Mouse (Mus musculus) limb, embryonic 10.5 days (tissue): Measurements from ENCODE around the gene Nfe2l1. TPM values are rescaled to one million over a fixed set of nuclear protein-coding genes. Genes with fewer than 3 reads are reported as not detected.

Experiments used
- DNase-seq: peaks from one replicate; pipeline ENCODE4 v3.0.0-alpha.2; 2017; ENCODE audit warnings: low spot score
- H3K27ac ChIP-seq: fragments of 300-500 bp; sonication (generic); 2 replicates; pipeline ENCODE4 v1.5.1; 2016; ENCODE audit warnings: mild to moderate bottlenecking
- H3K27me3 ChIP-seq: fragments of 300-500 bp; sonication (generic); 2 replicates; pipeline ENCODE4 v1.6.1; 2016; ENCODE audit warnings: low read depth, mild to moderate bottlenecking; ENCODE audit not compliant: poor library complexity, severe bottlenecking
- H3K36me3 ChIP-seq: fragments of 300-500 bp; sonication (generic); 2 replicates; pipeline ENCODE4 v1.6.1; 2016; ENCODE audit warnings: mild to moderate bottlenecking, moderate library complexity
- H3K4me1 ChIP-seq: fragments of 300-500 bp; sonication (generic); 2 replicates; pipeline ENCODE4 v1.6.1; 2016
- H3K4me3 ChIP-seq: fragments of 300-500 bp; sonication (generic); 2 replicates; pipeline ENCODE4 v1.5.1; 2016; ENCODE audit warnings: mild to moderate bottlenecking, moderate library complexity
- H3K9me3 ChIP-seq: fragments of 300-500 bp; sonication (generic); replicated peaks from 2 replicates; pipeline ENCODE4 v1.6.1; 2016; ENCODE audit warnings: mild to moderate bottlenecking
- WGBS: fragments of 180-500 bp; shearing (Covaris S2); methylation state at CpG from one replicate; pipeline ENCODE4 v1.1.7; 2016; 5-methylcytosine and 5-hydroxymethylcytosine counted together
- polyA plus RNA-seq: library from polyadenylated mRNA; unstranded; fragments of >200 nt; fragmentation: Nextera tagmentation; extraction: Ambion mirVana; gene quantifications from 2 replicates; pipeline ENCODE4 v1.2.1, GENCODE M21; 2016

Nfe2l1 gene
- polyA plus RNA-seq, 1 experiment from 2014 or later = 69.3 TPM

DNA sequence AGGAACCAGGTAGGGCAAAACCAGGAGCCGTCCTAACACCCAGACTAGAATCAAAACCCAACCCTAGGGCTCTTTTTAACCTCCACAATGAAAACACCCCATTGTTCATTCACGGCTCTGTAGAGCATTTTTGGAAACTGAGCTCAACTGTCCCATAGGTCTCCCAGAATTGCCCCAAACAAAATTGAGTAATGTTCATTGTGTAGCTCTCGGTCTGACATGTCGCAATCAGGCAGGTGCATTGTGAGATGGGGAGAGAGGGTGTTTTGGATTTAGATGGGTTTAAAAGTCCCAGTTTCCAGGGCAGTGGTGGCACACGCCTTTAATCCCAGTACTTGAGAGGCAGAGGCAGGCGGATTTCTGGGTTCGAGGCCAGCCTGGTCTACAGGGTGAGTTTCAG, 9.7 kb upstream of the Nfe2l1 start:
- no peaks in the 10 kb centered on the region for H3K36me3 ChIP-seq
- DNase-seq = no peak
- H3K9me3 ChIP-seq = no peaks in the 10 kb centered on the region
- no peak overlapping the region for H3K4me3 ChIP-seq
- no peaks in the 10 kb centered on the region for H3K27me3 ChIP-seq
- H3K27ac ChIP-seq = no peak overlapping the region
- H3K4me1 ChIP-seq = peaks cover 8% of the 10 kb centered on the region; the same call in 1 of the 2 replicates
- WGBS = 88% methylated on average over 7 of the region's 7 CpGs

DNA sequence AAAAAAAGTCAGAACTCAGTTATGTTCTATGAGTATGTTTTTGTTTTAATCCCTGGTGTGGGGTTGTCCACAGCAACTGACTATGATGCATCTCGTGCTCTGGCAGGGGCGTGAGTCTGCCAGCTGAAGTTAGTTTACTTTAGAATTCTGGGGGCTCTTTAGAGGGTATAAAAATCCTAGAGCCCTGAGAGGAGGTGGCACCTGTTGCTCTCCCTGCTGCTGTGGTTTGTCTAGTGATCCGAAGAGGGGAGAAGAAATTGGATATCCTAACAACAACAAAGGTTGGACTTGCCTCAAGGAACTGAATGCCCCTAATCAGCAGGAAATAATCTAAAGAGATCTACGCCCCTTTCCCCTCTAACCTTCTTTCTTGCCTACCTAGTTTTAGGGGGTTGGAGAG, 8.6 kb upstream of the Nfe2l1 start:
- H3K27me3 ChIP-seq = no peaks in the 10 kb centered on the region
- H3K4me1 ChIP-seq = peaks cover 8% of the 10 kb centered on the region; the same call in 1 of the 2 replicates
- 69% methylated on average over 4 of the region's 4 CpGs for WGBS
- no peaks in the 10 kb centered on the region for H3K36me3 ChIP-seq
- H3K9me3 ChIP-seq = no peaks in the 10 kb centered on the region
- no peak for DNase-seq
- no peak overlapping the region for H3K4me3 ChIP-seq
- no peak overlapping the region for H3K27ac ChIP-seq

- Histone ChIP-seq H3K4me3 (no peak overlapping the region), H3K27me3 (no peaks in the 10 kb centered on the region), H3K4me1 (peaks cover 8% of the 10 kb centered on the region; the same call in 1 of the 2 replicates), H3K36me3 (no peaks in the 10 kb centered on the region), H3K27ac (no peak overlapping the region), H3K9me3 (no peaks in the 10 kb centered on the region)
- WGBS = 29% methylated on average over 9 of the region's 9 CpGs
- DNase-seq = no peak
Observed at GRCm38 (mm10) chr11:96837298-96837697, 7.5 kb upstream of the Nfe2l1 start.

DNA sequence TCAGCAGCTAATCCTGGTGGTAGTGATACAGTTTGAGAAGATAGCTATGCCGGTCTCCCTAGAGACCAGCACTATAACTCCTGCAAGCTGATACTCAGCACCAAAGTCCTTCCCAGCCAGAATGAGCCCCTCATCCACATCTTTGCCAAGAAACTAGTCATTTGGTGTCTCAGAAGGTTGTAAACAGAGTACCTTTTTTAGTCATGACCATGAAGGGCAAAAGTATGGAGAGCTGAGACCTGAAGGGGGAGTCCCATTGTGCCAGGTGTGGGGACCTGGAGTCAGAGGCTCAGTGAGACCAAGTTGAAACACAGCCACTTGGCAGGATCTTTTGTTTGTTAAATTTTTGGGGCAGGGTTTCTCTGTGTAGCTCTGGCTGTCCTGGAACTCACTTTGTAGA, 4.4 kb upstream of the Nfe2l1 start:
- Histone ChIP-seq H3K9me3 (no peaks in the 10 kb centered on the region), H3K4me3 (no peak overlapping the region), H3K36me3 (no peaks in the 10 kb centered on the region), H3K4me1 (peaks cover 8% of the 10 kb centered on the region), H3K27ac (no peak overlapping the region), H3K27me3 (no peaks in the 10 kb centered on the region)
- DNase-seq = no peak
- WGBS = 88% methylated on average over 1 of the region's 1 CpGs

GRCm38 (mm10) chr11:96832973-96833372, 3.2 kb upstream of the Nfe2l1 start:
- no peaks in the 10 kb centered on the region for H3K27me3 ChIP-seq
- H3K4me3 ChIP-seq = no peak overlapping the region
- WGBS = 62% methylated on average over 2 of the region's 2 CpGs
- H3K36me3 ChIP-seq = peaks cover 3% of the 10 kb centered on the region; the same call in 1 of the 2 replicates
- no peak for DNase-seq
- H3K27ac ChIP-seq = no peak overlapping the region
- peaks cover 20% of the 10 kb centered on the region for H3K4me1 ChIP-seq
- no peaks in the 10 kb centered on the region for H3K9me3 ChIP-seq

DNA sequence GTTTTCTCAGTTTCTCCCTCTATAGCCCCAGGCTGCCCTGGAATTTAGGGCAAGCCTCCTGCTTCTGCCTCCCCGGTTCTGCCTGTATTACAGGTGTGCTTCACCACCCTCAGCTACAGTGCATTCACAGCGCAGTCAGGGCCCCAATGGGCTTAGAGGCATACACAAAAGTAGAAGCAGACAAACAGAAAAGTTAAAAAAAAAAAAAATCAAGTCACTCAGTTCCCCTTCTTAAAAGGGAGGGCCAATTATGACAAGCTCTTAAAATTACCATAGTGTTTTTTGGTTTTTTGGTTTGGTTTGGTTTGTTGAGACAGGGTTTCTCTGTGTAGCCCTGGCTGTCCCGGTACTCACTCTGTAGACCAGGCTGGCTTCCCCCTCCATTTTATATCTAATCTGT, 2.8 kb upstream of the Nfe2l1 start:
- Histone ChIP-seq H3K4me3 (no peak overlapping the region), H3K27me3 (no peaks in the 10 kb centered on the region), H3K36me3 (peaks cover 7% of the 10 kb centered on the region), H3K27ac (no peak overlapping the region), H3K9me3 (no peaks in the 10 kb centered on the region), H3K4me1 (peaks cover 24% of the 10 kb centered on the region)
- 93% methylated on average over 3 of the region's 3 CpGs for WGBS
- no peak for DNase-seq

DNA sequence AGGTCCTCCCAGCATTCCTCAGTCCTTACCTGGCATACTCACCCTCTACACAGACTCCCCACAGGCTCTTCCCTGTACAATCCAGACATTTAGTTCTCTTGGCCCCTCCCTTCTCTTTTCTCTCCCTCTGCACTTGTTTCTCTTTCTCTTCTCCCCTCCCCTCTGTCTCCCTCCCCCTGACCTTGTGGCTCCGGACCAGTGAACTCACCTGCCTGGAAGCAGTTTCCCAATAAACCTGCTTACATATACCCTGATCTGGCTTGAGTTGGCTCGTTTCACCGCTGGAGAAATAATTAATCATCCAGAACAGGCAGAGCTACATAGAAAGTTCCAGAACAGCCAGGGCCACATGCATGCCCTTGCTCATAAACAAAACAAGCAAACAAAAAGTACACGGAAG, 1.7 kb upstream of the Nfe2l1 start:
- Histone ChIP-seq H3K4me1 (peaks cover 31% of the 10 kb centered on the region), H3K27ac (no peak overlapping the region), H3K27me3 (no peaks in the 10 kb centered on the region), H3K9me3 (no peaks in the 10 kb centered on the region), H3K36me3 (peaks cover 17% of the 10 kb centered on the region), H3K4me3 (no peak overlapping the region)
- DNase-seq = no peak
- 73% methylated on average over 4 of the region's 4 CpGs for WGBS

DNA sequence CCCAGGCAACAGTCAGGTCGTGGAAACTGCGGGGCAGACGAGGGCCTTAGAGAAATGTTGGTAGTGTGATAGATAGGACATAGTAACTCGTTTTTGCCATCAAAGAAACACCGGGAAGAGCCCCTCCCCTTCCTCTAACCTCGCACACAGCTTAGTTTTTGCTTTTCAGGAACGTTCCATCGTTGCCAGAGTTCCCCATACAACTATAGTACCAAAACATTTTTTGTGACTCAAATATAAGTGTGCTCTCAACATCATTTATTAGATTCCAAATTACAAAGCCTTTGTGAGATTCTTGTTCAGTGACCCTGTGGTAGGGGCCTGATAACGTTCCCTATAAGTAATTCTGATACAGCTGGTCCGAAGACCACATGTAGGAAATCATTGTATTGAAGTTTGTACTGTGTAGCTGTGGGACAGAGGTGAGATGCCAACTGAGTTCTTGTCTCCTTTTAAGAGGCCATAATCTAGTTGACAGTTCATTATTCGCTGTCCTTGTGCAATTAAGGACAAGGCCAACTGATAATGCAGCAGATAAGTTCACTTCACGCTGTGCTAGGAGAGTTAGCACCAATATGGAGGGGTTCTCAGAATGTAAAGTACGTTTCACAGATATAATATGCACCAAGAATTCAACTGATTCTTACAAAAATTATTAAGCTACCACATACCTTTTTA, 910 bp upstream of the Nfe2l1 start:
- Histone ChIP-seq H3K4me1 (peaks cover 40% of the 10 kb centered on the region), H3K27me3 (no peaks in the 10 kb centered on the region), H3K9me3 (no peaks in the 10 kb centered on the region), H3K4me3 (peak overlapping the region; percentile 81), H3K36me3 (peaks cover 26% of the 10 kb centered on the region), H3K27ac (peak overlapping the region; percentile 96)
- WGBS = 25% methylated on average over 13 of the region's 13 CpGs
- DNase-seq = no peak

- under 1% methylated on average over 32 of the region's 33 CpGs for WGBS
- H3K9me3 ChIP-seq = no peaks in the 10 kb centered on the region
- no peaks in the 10 kb centered on the region for H3K27me3 ChIP-seq
- peaks cover 52% of the 10 kb centered on the region for H3K4me1 ChIP-seq
- peaks cover 35% of the 10 kb centered on the region for H3K36me3 ChIP-seq
- H3K27ac ChIP-seq = peak overlapping the region; percentile 96
- peak; percentile 87 for DNase-seq
- H3K4me3 ChIP-seq = peak overlapping the region; percentile 81
Observed at GRCm38 (mm10) chr11:96829403-96829812, 360 bp downstream of the Nfe2l1 start.

GRCm38 (mm10) chr11:96828881-96829280, 887 bp downstream of the Nfe2l1 start:
- peaks cover 58% of the 10 kb centered on the region for H3K4me1 ChIP-seq
- no peaks in the 10 kb centered on the region for H3K9me3 ChIP-seq
- 20% methylated on average over 10 of the region's 10 CpGs for WGBS
- no peaks in the 10 kb centered on the region for H3K27me3 ChIP-seq
- H3K27ac ChIP-seq = peak overlapping the region; percentile 96
- peak overlapping the region; percentile 81 for H3K4me3 ChIP-seq
- DNase-seq = no peak
- peaks cover 39% of the 10 kb centered on the region for H3K36me3 ChIP-seq

DNA sequence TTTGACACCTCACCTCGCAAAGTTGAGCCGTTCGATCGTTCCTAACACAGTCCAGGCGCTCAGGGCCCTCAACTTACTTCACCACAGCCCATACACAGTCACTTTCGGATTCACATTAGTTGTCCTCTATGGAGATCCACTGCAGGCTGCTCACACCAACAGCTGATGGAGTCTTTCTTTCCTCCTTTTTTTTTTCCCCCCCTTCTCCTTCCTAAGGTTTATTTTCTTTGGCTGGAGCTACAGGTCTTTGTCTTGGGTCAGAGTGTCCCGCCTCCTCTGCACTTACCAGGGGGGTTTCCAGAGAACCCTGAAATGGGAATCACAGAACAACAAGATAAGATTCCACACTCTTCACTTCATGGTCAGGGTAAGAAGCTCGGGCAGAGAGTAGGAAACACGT, 1.9 kb downstream of the Nfe2l1 start:
- no peak overlapping the region for H3K27ac ChIP-seq
- H3K36me3 ChIP-seq = peaks cover 48% of the 10 kb centered on the region
- no peak for DNase-seq
- no peaks in the 10 kb centered on the region for H3K9me3 ChIP-seq
- 85% methylated on average over 9 of the region's 9 CpGs for WGBS
- H3K4me1 ChIP-seq = peaks cover 67% of the 10 kb centered on the region
- H3K27me3 ChIP-seq = no peaks in the 10 kb centered on the region
- H3K4me3 ChIP-seq = no peak overlapping the region

- H3K36me3 ChIP-seq = peaks cover 56% of the 10 kb centered on the region
- no peaks in the 10 kb centered on the region for H3K9me3 ChIP-seq
- 87% methylated on average over 12 of the region's 12 CpGs for WGBS
- H3K27me3 ChIP-seq = no peaks in the 10 kb centered on the region
- DNase-seq = no peak
- H3K27ac ChIP-seq = no peak overlapping the region
- peaks cover 74% of the 10 kb centered on the region for H3K4me1 ChIP-seq
- peak overlapping the region; percentile 13; the same call in 1 of the 2 replicates for H3K4me3 ChIP-seq
Observed at GRCm38 (mm10) chr11:96827062-96827581, 2.6 kb downstream of the Nfe2l1 start.

DNA sequence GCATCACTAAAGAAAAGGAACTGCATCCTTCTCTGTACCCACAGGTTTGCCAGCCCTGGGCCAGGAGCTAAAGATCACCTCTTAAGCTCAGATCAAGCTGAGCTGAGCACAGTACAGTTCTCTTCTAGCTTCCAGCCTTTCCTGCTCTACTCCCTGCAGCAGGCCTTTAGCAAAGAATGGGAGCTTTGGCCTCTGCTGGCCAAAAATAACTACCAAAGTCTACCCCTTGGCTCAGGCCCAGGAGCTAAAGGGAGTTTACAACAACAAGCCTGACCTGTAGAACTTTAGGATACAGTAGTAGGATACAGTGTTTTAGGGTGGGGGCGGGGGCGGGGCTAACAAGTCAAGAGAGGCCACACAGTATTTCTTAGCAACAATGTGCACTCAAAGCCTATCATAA, 3.3 kb downstream of the Nfe2l1 start:
- Histone ChIP-seq H3K36me3 (peaks cover 63% of the 10 kb centered on the region), H3K9me3 (no peaks in the 10 kb centered on the region), H3K4me1 (peaks cover 74% of the 10 kb centered on the region), H3K4me3 (peak overlapping the region; percentile 9; the same call in 1 of the 2 replicates), H3K27me3 (no peaks in the 10 kb centered on the region), H3K27ac (no peak overlapping the region)
- no peak for DNase-seq
- 78% methylated on average over 2 of the region's 2 CpGs for WGBS
